Mouse (Mus musculus): ENCODE measurements around the gene Ppp2r2d. TPM values are rescaled to one million over a fixed set of nuclear protein-coding genes. Genes with fewer than 3 reads are reported as not detected.

The Ppp2r2d gene
- polyA plus RNA-seq, 1 experiment from 2014 or later: 32.0 TPM

DNA sequence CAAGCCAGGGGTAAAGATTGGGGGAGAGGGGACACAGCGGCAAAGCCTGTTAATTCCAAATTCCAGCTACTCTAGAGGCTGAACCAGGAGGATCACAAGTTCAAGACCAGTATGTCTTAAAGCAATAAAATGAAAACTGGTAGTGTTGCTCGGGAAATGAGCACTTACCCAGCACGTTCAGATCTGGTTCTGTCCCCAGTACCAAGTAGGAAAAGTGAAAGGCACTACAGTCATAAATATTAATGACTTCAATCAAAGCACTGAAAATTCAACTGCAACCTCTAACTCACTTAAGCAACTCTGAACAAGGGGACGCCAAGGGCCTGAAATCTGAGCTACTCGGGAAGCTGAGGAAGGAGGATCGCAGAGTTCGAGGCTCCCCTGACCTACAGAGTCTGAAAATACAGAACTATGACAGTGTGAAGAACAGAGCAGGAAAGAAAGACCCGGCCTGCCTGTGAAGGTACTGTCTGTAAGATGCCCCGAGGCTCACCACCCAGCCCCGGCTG lies 62.9 kb downstream of the Ppp2r2d start:
- WGBS: 8% methylated on average over 10 of the region's 10 CpGs
- ATAC-seq: no peak

DNA sequence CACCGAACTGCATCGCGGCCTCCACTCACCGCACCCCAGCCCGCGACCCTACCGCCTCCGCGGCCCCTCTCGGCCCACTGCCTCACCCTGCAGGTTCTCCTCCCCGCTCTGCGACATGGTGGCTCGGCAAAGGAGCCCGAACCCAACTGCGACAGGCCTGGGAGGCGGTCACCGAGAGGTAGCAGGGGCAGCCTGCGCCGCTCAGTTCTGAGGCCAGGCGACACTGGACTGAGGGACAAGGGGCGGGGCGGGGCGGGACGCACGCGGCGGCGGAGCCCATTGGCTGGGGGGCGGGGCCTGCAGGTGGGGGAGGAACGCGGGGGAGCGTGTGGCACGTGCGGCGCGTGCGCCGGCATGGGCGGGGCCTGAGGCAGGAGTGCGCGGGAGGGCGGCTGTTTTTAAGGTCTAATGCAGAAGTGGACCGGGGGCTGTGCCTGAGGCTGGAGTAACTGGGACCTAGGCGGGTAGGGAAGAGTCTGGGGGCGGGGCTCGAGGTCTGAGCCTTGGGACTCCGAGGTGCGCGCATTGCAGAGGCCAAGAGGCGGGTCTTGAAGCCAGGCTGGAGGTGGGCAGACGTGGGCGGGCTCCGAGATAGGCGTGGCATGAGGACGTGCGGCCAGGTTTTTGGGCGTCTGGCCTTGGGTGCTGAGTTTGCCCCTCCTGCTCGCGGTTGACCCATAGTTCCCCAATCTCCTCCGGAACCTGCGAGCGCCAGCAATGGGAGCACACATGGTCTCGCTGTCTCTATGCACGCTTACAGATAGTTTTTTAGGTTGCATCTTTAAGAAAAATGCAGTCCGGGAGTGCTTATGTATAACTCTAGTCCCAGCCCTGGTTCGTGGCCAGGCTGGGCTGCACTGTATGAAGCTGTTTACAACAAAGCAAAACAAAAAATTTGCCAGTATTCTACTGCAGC lies 63.7 kb downstream of the Ppp2r2d start, which contains the start of gene Bnip3:
Gene Bnip3, minus strand, starts transcription at position 243 of the 916 bp plus-strand sequence.
- WGBS: under 1% methylated on average over 65 of the region's 66 CpGs

More for the DNA sequence above, 62.9 kb downstream of the Ppp2r2d start:
- Histone ChIP-seq H3K36me3 (no peaks in the 10 kb centered on the region), H3K4me3 (replicated peaks) (peak overlapping the region; percentile 78), H3K9ac (peak overlapping the region; percentile 84), H3K27ac (peak overlapping the region; percentile 84), H3K27me3 (replicated peaks) (no peaks in the 10 kb centered on the region), H3K4me1 (replicated peaks) (peaks cover 24% of the 10 kb centered on the region), H3K9me3 (no peaks in the 10 kb centered on the region), H3K4me2 (replicated peaks) (peak overlapping the region; percentile 85)

DNA sequence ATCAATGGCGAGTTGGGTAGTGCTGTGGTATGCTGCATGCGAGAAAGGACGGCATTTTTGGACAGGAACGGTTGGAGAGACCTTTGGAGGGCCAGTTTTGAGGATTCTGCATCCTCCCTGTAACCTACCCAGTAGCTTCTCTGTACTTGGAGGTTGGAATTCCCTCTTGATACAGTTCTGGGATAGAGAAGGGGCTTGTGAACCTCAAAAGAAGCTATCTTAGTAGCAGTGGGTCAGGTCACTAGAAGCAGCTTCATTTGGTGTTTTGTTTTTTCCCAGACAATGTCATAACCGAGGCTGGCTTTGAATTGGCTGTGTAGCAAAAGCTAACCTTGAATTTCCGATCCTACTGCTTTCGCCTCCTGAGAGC lies 64.3 kb downstream of the Ppp2r2d start:
- 24% methylated on average over 7 of the region's 7 CpGs for WGBS
- H3K27ac ChIP-seq: peak overlapping the region; percentile 85
- no peaks in the 10 kb centered on the region for H3K27me3 ChIP-seq (replicated peaks)
- H3K4me2 ChIP-seq (replicated peaks): peak overlapping the region; percentile 85
- no peaks in the 10 kb centered on the region for H3K36me3 ChIP-seq
- H3K4me1 ChIP-seq (replicated peaks): peaks cover 22% of the 10 kb centered on the region
- ATAC-seq: no peak
- H3K4me3 ChIP-seq (replicated peaks): peak overlapping the region; percentile 78
- peak overlapping the region; percentile 47 for H3K9ac ChIP-seq
- no peaks in the 10 kb centered on the region for H3K9me3 ChIP-seq

More for the DNA sequence above, 63.7 kb downstream of the Ppp2r2d start, which contains the start of gene Bnip3:
- peak within 1 kb of the TSS; percentile 78 for H3K4me3 ChIP-seq (replicated peaks)
- H3K36me3 ChIP-seq: no peaks in the 10 kb centered on the region
- H3K4me1 ChIP-seq (replicated peaks): peaks cover 22% of the 10 kb centered on the region
- peak; percentile 95 for ATAC-seq
- H3K27ac ChIP-seq: peak within 1 kb of the TSS; percentile 85
- no peaks in the 10 kb centered on the region for H3K9me3 ChIP-seq
- H3K9ac ChIP-seq: peak within 1 kb of the TSS; percentile 84
- peak within 1 kb of the TSS; percentile 85 for H3K4me2 ChIP-seq (replicated peaks)
- H3K27me3 ChIP-seq (replicated peaks): no peaks in the 10 kb centered on the region

DNA sequence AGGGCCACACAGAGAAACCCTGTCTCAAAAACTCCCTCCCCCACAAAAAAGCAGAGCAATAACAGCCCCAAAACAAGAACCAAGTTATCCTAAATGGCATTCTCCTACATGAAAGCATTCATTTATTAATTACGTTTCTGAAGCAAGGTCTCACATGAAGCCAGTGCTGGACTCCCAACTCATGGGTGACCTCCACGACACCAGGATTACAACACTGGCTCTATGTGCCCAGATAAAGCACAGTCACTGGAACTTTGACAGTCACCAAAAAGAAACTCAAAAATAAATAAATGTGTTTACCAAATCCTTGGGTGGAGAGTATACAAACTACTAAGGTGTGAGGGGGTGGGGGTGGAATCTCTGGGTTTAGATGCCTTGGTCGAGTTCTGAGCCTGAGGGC lies 67.7 kb downstream of the Ppp2r2d start:
- 74% methylated on average over 3 of the region's 3 CpGs for WGBS
- Histone ChIP-seq H3K4me1 (replicated peaks) (peaks cover 10% of the 10 kb centered on the region), H3K9ac (no peak overlapping the region), H3K27me3 (replicated peaks) (no peaks in the 10 kb centered on the region), H3K27ac (no peak overlapping the region), H3K4me3 (replicated peaks) (no peak overlapping the region), H3K36me3 (no peaks in the 10 kb centered on the region), H3K9me3 (no peaks in the 10 kb centered on the region), H3K4me2 (replicated peaks) (no peak overlapping the region)
- ATAC-seq: no peak

DNA sequence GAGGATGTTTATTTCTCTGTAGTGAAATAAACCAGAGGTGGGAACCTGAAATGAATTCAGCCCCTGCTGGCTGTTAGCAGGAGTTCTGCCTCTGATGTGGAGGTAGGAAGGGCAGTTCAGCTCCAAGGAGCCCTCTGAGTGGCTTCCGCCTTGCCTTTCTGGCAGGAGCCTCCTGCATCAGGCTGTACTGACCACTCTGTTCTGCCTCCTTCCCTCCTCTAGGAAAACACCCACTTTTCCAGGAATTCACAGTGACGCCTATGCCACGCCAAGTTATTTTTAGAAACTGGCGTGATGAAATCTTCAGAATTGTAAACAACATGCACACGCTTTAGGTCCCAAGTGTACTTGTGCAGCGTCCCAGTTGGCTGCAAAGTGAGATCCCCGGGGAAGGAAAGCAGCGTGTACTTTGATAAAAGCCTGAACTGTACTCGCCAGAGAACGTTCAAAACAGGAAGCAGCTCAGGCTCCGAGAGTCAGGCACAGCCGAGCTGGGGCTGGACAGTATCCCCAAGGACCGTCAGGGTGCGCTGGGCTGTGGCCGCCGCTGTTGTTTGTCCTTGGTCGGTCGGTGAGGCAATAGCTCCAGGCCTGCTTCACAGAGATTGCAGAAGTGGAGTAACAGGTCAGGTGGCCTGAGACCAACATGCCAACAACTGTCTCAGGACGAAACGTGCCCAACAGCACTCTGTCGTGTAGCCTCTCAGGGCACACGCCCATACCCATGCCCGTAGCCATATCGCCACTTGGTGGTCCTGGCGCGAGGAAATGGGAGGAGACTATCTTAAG lies 73.5 kb downstream of the Ppp2r2d start:
- H3K4me3 ChIP-seq (replicated peaks): peak overlapping the region; percentile 36
- peak overlapping the region; percentile 76 for H3K4me2 ChIP-seq (replicated peaks)
- no peaks in the 10 kb centered on the region for H3K27me3 ChIP-seq (replicated peaks)
- peak overlapping the region; percentile 23 for H3K9ac ChIP-seq
- no peaks in the 10 kb centered on the region for H3K9me3 ChIP-seq
- WGBS: 2% methylated on average over 26 of the region's 26 CpGs
- peak overlapping the region; percentile 84 for H3K27ac ChIP-seq
- ATAC-seq: peak; percentile 89
- peaks cover 7% of the 10 kb centered on the region for H3K4me1 ChIP-seq (replicated peaks)
- H3K36me3 ChIP-seq: no peaks in the 10 kb centered on the region

DNA sequence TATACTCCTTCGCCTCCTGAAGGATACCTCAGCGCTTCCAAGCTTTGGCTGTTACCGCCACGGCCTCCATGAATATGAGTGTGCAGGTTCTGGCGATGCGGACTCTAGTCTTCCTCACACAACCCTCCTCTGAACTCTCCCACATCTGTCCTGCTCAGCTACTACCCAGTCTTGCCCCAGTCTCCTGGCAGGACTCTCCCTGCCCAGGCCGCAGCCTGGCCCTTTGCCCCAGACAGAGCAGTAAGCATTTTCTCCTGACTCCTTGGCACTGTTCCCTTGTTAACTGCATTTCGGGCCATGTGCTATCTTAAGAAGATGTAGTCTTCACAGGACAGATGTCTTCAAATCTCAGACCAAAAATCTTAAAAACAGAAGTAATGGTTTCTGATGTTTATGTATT lies 75.7 kb downstream of the Ppp2r2d start:
- WGBS: 94% methylated on average over 8 of the region's 8 CpGs
- ATAC-seq: no peak
- Histone ChIP-seq H3K9ac (no peak overlapping the region), H3K9me3 (no peaks in the 10 kb centered on the region), H3K4me3 (replicated peaks) (no peak overlapping the region), H3K4me2 (replicated peaks) (no peak overlapping the region), H3K27me3 (replicated peaks) (no peaks in the 10 kb centered on the region), H3K36me3 (no peaks in the 10 kb centered on the region), H3K4me1 (replicated peaks) (peaks cover 7% of the 10 kb centered on the region), H3K27ac (no peak overlapping the region)

DNA sequence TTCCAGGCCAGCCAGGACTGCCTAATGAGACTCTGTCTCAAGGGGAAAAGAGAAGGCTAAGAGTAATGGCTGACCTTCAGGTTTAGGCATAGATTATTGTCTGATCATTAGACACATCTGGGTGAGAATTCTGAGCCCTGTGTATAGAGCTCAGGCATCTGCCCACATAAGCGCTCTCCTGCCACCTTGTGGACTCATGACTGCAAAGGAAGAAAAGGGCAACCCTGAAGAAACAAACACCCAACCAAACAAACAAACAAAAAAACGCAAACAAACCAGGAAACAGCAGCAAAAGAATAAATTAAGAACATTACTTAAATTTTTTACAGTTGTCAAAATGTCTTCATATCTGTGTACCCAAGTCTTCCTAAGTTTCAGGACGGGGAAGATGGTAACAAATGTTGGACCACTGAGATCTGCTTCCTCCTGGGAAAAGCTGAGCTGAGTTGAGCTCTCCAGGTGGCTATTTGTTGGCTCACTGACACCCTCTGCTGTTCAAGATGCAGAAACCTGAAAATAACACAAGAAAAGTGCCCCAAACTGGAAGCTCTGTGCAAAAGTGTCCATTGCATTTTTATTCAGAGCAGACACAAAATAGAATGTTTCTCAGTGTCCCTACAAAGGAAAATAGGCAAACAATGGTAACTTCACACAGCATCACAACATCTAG lies 78.0 kb downstream of the Ppp2r2d start:
- Histone ChIP-seq H3K27ac (no peak overlapping the region), H3K9me3 (no peaks in the 10 kb centered on the region), H3K27me3 (replicated peaks) (no peaks in the 10 kb centered on the region), H3K4me2 (replicated peaks) (no peak overlapping the region), H3K4me3 (replicated peaks) (no peak overlapping the region), H3K36me3 (no peaks in the 10 kb centered on the region), H3K4me1 (replicated peaks) (peaks cover 6% of the 10 kb centered on the region), H3K9ac (no peak overlapping the region)
- no peak for ATAC-seq
- 7% methylated on average over 3 of the region's 3 CpGs for WGBS

DNA sequence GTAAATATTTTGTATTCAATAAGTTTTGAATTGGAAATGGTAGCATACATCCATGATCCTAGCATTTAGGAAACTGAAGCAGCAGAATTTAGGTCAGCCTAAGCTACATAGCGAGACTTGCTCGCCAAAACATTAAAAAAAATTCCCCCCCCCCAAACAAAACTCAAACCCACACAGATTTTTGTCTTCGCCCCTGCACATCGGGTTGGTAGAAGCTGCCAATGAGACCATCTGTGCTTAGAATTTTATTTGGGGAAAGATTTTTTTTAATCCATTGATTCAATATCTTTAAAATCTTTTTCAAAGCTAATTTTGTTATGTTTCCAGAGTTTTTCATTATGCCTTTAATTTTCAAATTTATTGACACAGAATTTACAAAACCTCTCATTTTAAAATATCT lies 82.6 kb downstream of the Ppp2r2d start:
- Histone ChIP-seq H3K4me1 (replicated peaks) (no peaks in the 10 kb centered on the region), H3K9ac (no peak overlapping the region), H3K9me3 (no peaks in the 10 kb centered on the region), H3K4me2 (replicated peaks) (no peak overlapping the region), H3K27me3 (replicated peaks) (no peaks in the 10 kb centered on the region), H3K36me3 (no peaks in the 10 kb centered on the region), H3K4me3 (replicated peaks) (no peak overlapping the region), H3K27ac (no peak overlapping the region)
- WGBS: 95% methylated on average over 4 of the region's 4 CpGs
- no peak for ATAC-seq

Other genes with a start within 250 kb of the Ppp2r2d start
- gene Mapk1ip1, start 194 bp downstream of the Ppp2r2d start, polyA plus RNA-seq (2015; fragmentation: Nextera tagmentation; extraction: Ambion mirVana): 10.7 and 12.9 TPM in 2 replicates
- gene Bnip3, start 63.4 kb downstream of the Ppp2r2d start, polyA plus RNA-seq (2015; fragmentation: Nextera tagmentation; extraction: Ambion mirVana): 171 and 203 TPM in 2 replicates
- 0.23 and 0.39 TPM in 2 replicates for gene Jakmip3, start 94.7 kb downstream of the Ppp2r2d start, polyA plus RNA-seq (2015; fragmentation: Nextera tagmentation; extraction: Ambion mirVana)
- 12.7 and 15.6 TPM in 2 replicates for gene Dpysl4, start 239.9 kb downstream of the Ppp2r2d start, polyA plus RNA-seq (2015; fragmentation: Nextera tagmentation; extraction: Ambion mirVana)

All from intestine, embryonic 15.5 days (tissue).